Mouse (Mus musculus): Measurements from ENCODE around the gene Tm7sf3. TPM values are rescaled to one million over a fixed set of nuclear protein-coding genes. Genes with fewer than 3 reads are reported as not detected.

The Tm7sf3 gene
- total and polyA plus RNA-seq, 3 experiments: 18.3 to 27.1 TPM; not detected in 1

DNA sequence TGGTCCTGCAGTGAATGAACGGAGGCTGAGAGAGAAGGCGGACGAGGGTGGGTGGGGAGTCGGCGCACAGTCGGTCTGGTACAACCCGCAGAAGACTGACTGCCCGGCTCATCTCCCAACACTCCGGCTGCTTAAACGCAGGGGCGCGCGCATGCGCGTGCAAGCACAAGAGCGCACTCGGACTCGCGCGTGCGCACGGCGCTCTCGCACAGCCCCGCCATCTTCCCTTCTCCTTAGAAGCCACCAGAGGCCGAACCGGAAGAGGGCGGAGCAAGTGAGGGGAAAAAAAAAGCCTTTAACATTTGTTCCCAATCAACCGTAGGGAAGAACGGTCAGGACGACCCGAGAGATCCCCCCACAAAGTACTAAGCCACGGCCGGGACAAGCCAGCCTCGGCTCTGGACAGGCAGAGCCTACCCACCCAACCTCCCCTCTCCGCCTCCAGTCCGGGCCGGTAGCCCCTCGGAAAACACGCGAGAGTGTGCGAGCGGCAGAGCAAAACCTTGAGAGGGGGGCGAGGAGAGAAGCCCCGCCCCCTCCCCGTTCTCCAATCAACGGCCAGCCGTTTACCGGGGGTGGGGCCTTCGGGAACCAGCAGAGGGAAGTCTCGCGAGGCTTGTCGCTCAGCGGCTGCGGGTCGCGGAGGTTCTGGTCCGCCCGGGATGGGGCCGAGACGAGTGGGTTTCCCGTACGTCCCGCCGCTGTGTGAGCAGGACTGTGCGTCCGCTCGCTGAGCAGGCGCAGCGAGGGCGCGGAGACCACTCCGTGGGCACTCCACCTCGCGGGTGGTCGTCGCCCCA is 65.1 kb downstream of the Tm7sf3 start, which contains the start of gene Ints13 (continued):
- peak; percentile 94 to 97 for TF ChIP-seq POLR2A (IDR thresholded peaks at IDR 0.05; ENCODE audit: control insufficient read depth in 1 of 2, insufficient read depth in 1 of 2, low read depth in 1 of 2, low read length in 2 of 2, poor library complexity in 1 of 2)
- TF ChIP-seq CHD1 (IDR thresholded peaks at IDR 0.05; ENCODE audit: low read depth, low read length): no peak; the same call in 1 of the 2 replicates
- peak; percentile 82 for TF ChIP-seq ZMIZ1 (IDR thresholded peaks at IDR 0.05; ENCODE audit: low read depth, low read length)
- TF ChIP-seq NRF1 (IDR thresholded peaks at IDR 0.05; ENCODE audit: insufficient read depth, low read depth, low read length, poor library complexity, severe bottlenecking): peak; percentile 90
- peak; percentile 98 for TF ChIP-seq ZNF384 (IDR thresholded peaks at IDR 0.05; ENCODE audit: low read depth, low read length)
- peak; percentile 61 for TF ChIP-seq TCF12 (IDR thresholded peaks at IDR 0.05; ENCODE audit: low read depth, low read length)
- TF ChIP-seq EP300 (IDR thresholded peaks at IDR 0.05; ENCODE audit: low read depth in 1 of 2, low read length in 2 of 2): no peak

GRCm38 (mm10) chr6:146576903-146577302 is 65.7 kb downstream of the Tm7sf3 start, which contains the start of gene Fgfr1op2:
Gene Fgfr1op2, plus strand, starts transcription at chr6:146577203.
- peak within 1 kb of the TSS; percentile 95 for H3K9ac ChIP-seq (ENCODE audit: control insufficient read depth, low read depth, low read length, poor library complexity, severe bottlenecking)
- peak within 1 kb of the TSS; percentile 90 for H3K27ac ChIP-seq (ENCODE audit: control insufficient read depth, low read depth, low read length)
- H3K9me3 ChIP-seq (replicated peaks; ENCODE audit: insufficient read depth, low read length): no peaks in the 10 kb centered on the region
- DNase-seq (ENCODE audit: low read depth, low spot score): peak; percentile 41
- peak within 1 kb of the TSS; percentile 91 to 97 for H3K4me3 ChIP-seq (ENCODE audit: control insufficient read depth in 1 of 2, insufficient read depth in 1 of 2, low read depth in 2 of 2, low read length in 2 of 2)
- H3K27me3 ChIP-seq (ENCODE audit: control insufficient read depth in 1 of 2, insufficient read depth in 2 of 2, low read length in 2 of 2): no peaks in the 10 kb centered on the region
- TF ChIP-seq TAL1 (IDR thresholded peaks at IDR 0.05; ENCODE audit: low read length) (no peak), KAT2A (conservative IDR thresholded peaks at IDR 0.05; ENCODE audit: low read depth, low read length) (no peak), RAD21 (IDR thresholded peaks at IDR 0.05; ENCODE audit: low read depth, low read length) (no peak), MYC (IDR thresholded peaks at IDR 0.05; ENCODE audit: low read depth, low read length) (no peak), ZKSCAN1 (IDR thresholded peaks at IDR 0.05; ENCODE audit: low read depth, low read length) (no peak), POLR2AphosphoS2 (IDR thresholded peaks at IDR 0.05; ENCODE audit: low read length) (no peak), SIN3A (IDR thresholded peaks at IDR 0.05; ENCODE audit: low read length) (peak; percentile 42; the same call in 1 of the 2 replicates), ETS1 (IDR thresholded peaks at IDR 0.05; ENCODE audit: low read depth, low read length) (no peak), ELF1 (IDR thresholded peaks at IDR 0.05; ENCODE audit: low read depth, low read length) (no peak), NRF1 (IDR thresholded peaks at IDR 0.05; ENCODE audit: insufficient read depth, low read depth, low read length, poor library complexity, severe bottlenecking) (no peak), POLR2A (IDR thresholded peaks at IDR 0.05; ENCODE audit: control insufficient read depth in 1 of 2, insufficient read depth in 1 of 2, low read depth in 1 of 2, low read length in 2 of 2, poor library complexity in 1 of 2) (no peak), USF2 (IDR thresholded peaks at IDR 0.05; ENCODE audit: borderline replicate concordance in 1 of 2, insufficient read depth in 1 of 2, low read depth in 1 of 2, low read length in 2 of 2) (no peak), NELFE (IDR thresholded peaks at IDR 0.05; ENCODE audit: low read depth, low read length) (no peak), E2F4 (IDR thresholded peaks at IDR 0.05; ENCODE audit: borderline replicate concordance, low read depth, low read length) (no peak), SMC3 (IDR thresholded peaks at IDR 0.05; ENCODE audit: low read depth, low read length) (no peak), CHD1 (IDR thresholded peaks at IDR 0.05; ENCODE audit: low read depth, low read length) (no peak), UBTF (IDR thresholded peaks at IDR 0.05; ENCODE audit: borderline replicate concordance, insufficient read depth, low read depth, low read length) (0 out of 2 replicates have a peak, but pooled peaks have one; percentile 38), MYB (IDR thresholded peaks at IDR 0.05; ENCODE audit: low read depth, low read length) (no peak), EP300 (IDR thresholded peaks at IDR 0.05; ENCODE audit: low read depth in 1 of 2, low read length in 2 of 2) (0 out of 4 replicates have a peak, but pooled peaks of 1 of the 2 experiments have one; percentile 18), MXI1 (IDR thresholded peaks at IDR 0.05; ENCODE audit: low read depth, low read length) (peak; percentile 60), HCFC1 (IDR thresholded peaks at IDR 0.05; ENCODE audit: low read depth, low read length) (no peak), ZNF384 (IDR thresholded peaks at IDR 0.05; ENCODE audit: low read depth, low read length) (no peak), ZC3H11A (IDR thresholded peaks at IDR 0.05; ENCODE audit: low read depth, low read length) (no peak), USF1 (IDR thresholded peaks at IDR 0.05; ENCODE audit: low read depth, low read length) (no peak), TBP (IDR thresholded peaks at IDR 0.05; ENCODE audit: low read depth, low read length) (no peak), POLR2AphosphoS5 (IDR thresholded peaks at IDR 0.05; ENCODE audit: borderline replicate concordance, low read depth, low read length) (no peak), MAFK (IDR thresholded peaks at IDR 0.05; ENCODE audit: borderline replicate concordance, low read depth, low read length) (no peak), TCF12 (IDR thresholded peaks at IDR 0.05; ENCODE audit: low read depth, low read length) (no peak), GATA1 (IDR thresholded peaks at IDR 0.05; ENCODE audit: low read depth, low read length) (no peak), CHD2 (IDR thresholded peaks at IDR 0.05; ENCODE audit: low read length) (no peak)
- peaks cover 10 to 11% of the 10 kb centered on the region in 2 experiments for H3K4me1 ChIP-seq (ENCODE audit: control insufficient read depth in 1 of 2, insufficient read depth in 2 of 2, low read length in 2 of 2)
- peaks cover 55% of the 10 kb centered on the region for H3K79me2 ChIP-seq (ENCODE audit: control insufficient read depth, insufficient read depth, low read length, poor library complexity)
- peaks cover 2 to 40% of the 10 kb centered on the region in 2 experiments for H3K36me3 ChIP-seq (ENCODE audit: control insufficient read depth in 1 of 2, insufficient read depth in 2 of 2, low read length in 2 of 2)
